Mouse (Mus musculus): ENCODE measurements around the gene Tmod1.

DNA sequence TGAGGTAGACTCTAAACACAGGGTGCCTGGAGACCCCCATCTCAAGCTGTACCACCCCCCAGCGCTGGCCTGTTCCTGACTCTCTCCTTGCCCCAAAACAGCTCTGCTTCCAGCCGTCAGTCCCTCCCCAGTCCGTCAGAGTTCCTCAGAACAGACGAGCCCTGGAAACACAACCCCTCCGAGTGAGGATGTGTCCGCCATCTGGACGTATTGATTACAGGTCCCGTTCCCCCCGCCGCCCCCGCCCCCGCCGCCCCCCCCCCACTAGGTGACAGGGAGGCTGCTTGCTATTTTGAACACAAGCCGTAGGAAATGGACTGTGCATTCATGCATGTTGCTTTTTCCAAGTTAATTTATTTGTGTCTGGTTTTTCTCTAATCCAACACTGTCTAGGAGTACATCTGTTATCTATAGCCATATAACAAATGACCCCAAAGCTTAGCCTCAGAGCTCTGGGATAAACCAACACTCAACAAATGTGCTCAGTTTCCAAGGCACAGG is 62.5 kb downstream of the Tmod1 start:
- TF ChIP-seq POLR2A (IDR thresholded peaks at IDR 0.05; ENCODE audit: low read depth, low read length) (no peak), CTCF (IDR thresholded peaks at IDR 0.05; ENCODE audit: extremely low read depth, insufficient read depth, insufficient read length, insufficient replicate concordance) (no peak)

Measured in spleen, adult 2 months (tissue).